Mouse (Mus musculus): Measurements from ENCODE around the gene Nkain4.
A peak's percentile ranks its signal among the peaks of the same experiment; 100 is the strongest.

Gene Nkain4

DNA sequence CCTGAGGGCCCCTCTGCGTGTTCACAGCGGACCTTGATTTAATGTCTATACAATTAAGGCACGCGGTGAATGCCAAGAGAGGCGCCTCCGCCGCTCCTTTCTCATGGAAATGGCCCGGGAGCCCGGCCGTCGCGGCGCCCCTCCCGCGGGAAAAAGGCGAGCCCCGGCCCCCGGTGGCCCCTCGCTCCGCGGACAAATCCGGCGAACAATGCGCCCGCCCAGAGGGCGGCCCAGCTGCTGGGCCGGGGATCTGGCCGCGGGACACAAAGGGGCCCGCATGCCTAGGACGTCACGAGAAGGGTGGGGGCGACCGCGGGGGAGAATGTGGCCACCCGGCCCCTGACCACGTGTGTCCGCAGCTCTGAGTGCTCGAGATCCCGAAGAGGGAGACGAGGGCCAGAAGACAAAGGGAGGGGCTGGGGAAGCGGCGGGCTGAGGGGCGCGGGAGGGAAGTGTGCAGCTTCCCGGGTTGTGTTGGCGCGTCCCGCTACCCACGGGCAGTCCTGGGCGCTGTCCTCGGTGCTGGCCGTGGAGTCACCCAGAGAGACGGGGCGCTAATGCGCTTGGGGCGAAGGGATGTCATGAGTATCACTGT, 60.4 kb downstream of the Nkain4 start:
- DNase-seq (ENCODE audit: low spot score in 2 of 2), result peak in 1 of 2 experiments; percentile 29

DNA sequence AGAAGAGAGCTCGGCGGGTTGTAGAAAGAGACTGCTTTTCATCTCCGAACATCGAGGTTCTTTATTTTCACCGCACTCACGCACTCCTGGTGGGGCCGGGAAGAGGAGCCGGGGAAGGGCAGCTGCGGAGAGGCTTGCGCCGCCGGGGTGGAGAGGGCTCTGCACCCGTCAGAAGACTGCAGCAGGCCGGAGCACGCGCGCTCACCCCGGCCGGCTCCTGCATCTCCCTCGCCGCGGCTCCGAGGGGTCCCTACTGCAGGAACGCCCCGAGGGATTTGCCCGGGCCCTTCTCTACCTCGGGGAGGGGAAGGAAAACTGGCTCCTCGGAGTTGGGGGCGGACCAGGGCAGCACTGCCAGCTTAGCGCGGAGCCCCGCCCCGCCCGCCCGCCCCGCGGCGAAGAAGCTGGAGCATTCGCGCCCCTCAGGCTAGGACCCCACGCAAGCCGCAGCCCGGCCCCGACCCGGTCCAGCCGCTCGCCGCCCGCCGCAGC, 60.9 kb downstream of the Nkain4 start:
- DNase-seq (ENCODE audit: low spot score in 2 of 2), result peak in 1 of 2 experiments; percentile 39

DNA sequence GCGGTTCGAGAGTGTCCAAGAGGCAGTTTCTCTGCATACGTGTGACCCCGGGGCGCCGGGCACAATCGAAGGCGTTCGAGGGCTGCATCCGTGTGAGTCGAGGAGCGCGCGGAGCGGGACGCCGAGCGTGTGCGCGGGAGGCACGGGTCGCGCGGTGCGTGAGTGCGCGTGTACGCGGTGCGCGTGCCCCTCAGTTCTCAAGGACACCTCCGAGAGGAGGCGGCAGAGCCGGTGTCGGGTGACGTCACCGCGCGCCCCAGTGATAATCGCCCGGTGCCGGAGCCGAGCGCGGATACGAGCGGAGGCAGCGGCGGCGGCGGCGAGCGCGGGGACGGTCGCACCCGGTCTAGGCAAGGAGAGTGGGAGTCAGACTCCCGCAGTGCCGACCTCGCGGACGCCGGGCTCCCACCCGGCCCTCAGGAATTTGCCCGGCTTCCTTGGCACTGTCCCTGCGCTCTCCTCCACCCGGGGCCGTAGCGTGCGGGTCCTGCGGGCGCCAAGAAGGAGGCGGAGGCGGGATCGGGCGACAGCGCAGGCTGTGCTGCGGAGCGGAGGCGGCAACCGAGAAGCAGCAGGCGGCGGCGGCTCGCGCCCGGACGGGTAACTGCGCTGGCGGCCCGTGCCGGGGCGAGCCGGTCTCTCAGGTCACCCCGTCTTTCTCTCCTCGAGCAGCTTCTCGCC, 61.5 kb downstream of the Nkain4 start:
- peak; percentile 91 to 94 for DNase-seq (ENCODE audit: low spot score in 2 of 2)

DNA sequence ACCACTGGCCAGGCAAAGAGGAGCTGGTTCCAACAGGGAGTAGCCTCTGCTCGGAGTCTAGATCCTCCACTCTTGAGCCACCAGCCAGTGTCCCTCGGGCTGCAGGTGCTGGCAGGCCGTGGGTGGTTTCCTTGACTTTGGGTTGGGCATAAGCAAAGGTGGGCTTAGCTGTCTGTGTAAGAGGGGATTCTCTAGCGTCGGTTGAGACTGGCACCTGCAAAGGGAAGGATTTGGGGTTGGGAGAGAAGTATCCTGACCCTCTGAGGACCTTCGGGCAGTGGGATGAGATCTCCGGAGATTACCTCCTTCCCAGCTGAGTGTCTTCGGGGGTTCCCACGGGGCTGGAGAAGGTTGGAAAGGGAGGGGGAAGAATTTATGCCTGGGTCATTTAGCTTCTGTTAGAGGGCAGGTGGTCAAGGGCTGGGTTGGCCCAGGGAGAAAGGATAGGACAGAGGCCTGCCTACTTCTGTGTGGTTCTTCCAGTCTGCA, 62.6 kb downstream of the Nkain4 start:
- DNase-seq (ENCODE audit: low spot score in 2 of 2), result no peak

DNA sequence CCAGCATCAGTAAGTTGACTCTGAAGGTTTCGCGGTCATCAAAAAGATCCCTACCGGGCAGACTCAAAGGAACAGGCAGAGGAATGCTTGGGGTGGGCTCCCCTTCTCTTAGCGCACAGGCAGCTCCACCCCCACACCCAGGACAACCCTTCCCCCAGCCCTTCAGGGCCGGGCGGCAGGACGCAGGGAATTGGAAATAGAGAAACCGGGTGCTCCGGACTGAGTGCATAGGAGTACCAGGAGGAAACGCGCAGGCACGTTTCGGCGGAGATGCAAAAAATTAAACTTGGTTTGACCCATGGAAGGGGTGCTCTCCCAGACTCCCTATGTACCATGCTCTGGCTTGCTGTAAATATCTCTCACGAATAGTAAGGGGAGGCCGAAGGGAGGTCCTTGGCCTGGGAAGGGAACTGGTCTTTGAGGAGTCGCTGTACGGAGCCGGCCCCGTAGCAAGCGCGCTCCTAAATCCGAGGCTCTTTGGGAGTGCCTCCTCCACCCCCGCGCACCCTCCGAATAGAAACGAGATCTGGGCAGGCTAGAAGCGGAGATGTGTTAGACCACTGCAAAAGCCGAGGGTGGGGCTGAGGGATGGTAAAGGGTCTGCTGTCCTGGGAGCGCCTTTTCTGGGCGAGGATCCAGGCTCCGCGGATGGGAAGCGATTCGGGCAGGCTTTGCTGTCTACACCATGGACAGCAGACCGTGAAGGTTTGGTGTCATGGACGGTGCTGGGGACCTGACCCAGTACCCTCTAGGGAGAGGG, 63.2 kb downstream of the Nkain4 start:
- DNase-seq (ENCODE audit: low spot score in 2 of 2), result peak; percentile 78 to 87

DNA sequence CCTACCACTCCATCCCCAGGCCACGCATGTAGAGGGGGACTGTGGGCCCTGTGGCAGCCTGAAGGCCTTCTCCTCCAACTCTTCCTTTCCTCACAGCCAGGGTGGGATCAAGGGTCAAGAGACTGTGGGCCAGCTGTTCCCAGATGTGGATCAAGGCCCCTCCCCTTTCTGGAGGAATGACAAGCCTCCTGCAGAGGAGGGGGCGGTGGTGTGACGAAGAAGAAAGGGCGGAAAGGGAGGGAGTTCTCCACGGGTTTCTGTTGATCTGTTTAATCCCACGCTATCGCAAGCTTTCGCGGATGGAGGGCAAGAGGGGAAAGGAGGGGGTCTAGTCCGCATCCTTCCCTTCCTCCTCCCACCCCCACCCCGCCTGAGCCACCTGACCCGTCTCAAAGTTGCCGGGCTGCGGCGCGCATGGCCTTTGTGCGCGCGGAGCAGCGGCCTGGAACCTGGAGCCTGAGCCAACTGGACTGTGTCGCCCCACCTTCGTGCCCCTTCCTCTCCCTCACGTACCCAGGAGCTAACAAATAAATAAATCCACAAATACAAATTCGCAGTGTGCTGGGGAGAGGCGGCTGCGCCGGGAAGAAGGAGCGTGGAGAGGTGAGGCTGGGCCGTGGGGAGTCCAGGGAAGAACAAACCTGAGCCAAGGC, 64.0 kb downstream of the Nkain4 start:
- DNase-seq (ENCODE audit: low spot score in 2 of 2), result peak in 1 of 2 experiments; percentile 33

DNA sequence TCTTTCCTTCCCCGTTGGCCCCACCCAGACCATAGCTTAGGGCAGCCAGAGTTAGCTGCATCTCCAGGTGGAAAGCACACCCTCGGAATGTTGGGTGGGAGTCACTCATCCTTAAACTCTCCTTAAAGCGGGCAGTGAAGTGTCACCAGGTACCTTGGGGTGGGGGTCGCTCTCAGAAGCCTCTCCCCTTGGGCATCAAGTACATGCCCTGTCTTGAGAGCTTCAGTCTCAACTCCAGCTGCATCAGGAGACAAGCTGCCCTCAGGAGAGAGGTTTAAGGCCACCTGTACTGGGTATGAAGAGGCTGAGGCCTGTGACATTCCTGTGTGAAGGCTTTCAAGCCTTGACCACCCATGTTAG, 64.6 kb downstream of the Nkain4 start:
- no peak for DNase-seq (ENCODE audit: low spot score in 2 of 2)

DNA sequence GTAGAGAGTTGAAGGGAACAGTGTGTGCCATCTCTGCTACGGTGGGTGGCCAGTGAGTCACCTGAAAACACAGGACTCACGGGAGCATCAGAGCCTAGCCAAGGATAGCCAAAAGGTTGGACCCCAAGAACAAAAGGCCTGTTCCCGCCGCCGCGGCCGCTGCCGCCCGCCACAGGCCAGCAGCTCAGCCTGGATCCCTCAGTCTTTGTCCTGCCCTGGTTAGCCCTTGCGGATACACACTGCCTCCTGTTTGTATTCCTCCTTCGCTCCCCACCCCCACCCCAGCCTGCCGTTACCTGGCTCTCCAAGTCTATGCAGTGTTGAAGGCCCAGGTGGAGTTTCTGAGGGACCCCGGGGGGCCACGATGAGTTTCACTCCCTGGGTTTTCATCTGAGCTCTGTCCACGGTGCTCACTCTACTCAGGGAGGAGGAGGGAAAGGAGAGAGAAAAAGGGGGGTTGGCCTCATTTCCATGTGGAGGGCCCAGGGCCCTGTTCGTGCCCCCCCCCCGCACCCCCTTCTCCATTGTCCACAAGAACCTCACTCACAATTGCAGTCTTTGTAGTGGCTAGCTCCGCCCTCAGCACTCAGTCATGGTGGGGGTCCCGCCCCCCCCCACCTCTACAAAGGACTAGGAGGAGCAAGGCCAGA, 65.1 kb downstream of the Nkain4 start:
- no peak for DNase-seq (ENCODE audit: low spot score in 2 of 2)

DNA sequence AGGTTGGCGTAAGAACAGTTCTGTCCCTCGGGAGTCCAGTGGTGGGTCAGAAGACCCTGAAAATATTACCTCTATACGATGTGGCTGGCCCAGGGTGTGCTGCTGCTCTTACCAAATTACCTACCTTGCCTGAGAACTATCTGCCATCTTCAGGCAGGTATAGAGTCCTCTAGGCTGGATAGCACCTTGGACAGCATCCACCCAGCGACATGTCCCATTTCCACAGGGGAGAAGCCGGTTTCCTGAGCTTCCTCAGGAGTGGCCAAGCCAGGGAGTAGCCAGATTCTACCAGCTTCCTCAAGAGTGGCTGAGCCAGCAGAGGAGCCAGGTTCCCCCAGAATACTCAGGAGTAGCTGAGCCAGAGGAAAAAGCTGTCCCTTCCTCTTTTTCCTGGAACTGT, 69.2 kb downstream of the Nkain4 start:
- DNase-seq (ENCODE audit: low spot score in 2 of 2), result no peak

All from frontal cortex, postnatal 36 days (tissue).